Mouse (Mus musculus) liver, postnatal 0 days (tissue): Measurements from ENCODE around the gene Fam189a1.

Source experiments
- CTCF ChIP-seq: sonication (generic); IDR thresholded peaks from 2 replicates; pipeline ENCODE4 v1.5.1; 2016; ENCODE audit warnings: antibody characterized with exemption, low read depth
- EP300 ChIP-seq: IDR thresholded peaks from 2 replicates; pipeline ENCODE4 v1.6.1; 2016; ENCODE audit warnings: antibody characterized with exemption, low read depth, mild to moderate bottlenecking

- TF ChIP-seq CTCF (no peak), EP300 (no peak)
Measured at GRCm38 (mm10) chr7:65047700-65048099, 108.7 kb downstream of the Fam189a1 start.
